Mouse (Mus musculus): ENCODE results near the gene Rtl9. TPM values are rescaled to one million over a fixed set of nuclear protein-coding genes. Genes with fewer than 3 reads are reported as not detected.

Gene Rtl9
- total and polyA plus RNA-seq, 3 experiments = not detected

GRCm38 (mm10) chrX:143064288-143064687 lies 35.1 kb upstream of the Rtl9 start:
- no peak for TF ChIP-seq GATA1 (IDR thresholded peaks at IDR 0.05; ENCODE audit: borderline replicate concordance, low read length)
- TF ChIP-seq CTCF (IDR thresholded peaks at IDR 0.05; ENCODE audit: low read depth, low read length) = no peak
- no peak for TF ChIP-seq TAL1 (conservative IDR thresholded peaks at IDR 0.05; ENCODE audit: low read depth, low read length)
- TF ChIP-seq POLR2AphosphoS5 (IDR thresholded peaks at IDR 0.05; ENCODE audit: insufficient replicate concordance, low read depth, low read length) = no peak
- no peak for TF ChIP-seq GATA2 (IDR thresholded peaks at IDR 0.05; ENCODE audit: borderline replicate concordance, low read depth, low read length)
- DNase-seq (ENCODE audit: low spot score) = no peak
- Histone ChIP-seq H3K27me3 (ENCODE audit: insufficient read depth, low read length) (peaks cover 7% of the 10 kb centered on the region; the same call in 1 of the 2 replicates), H3K36me3 (replicated peaks) (no peaks in the 10 kb centered on the region), H3K4me1 (ENCODE audit: insufficient read depth, low read depth, low read length) (no peaks in the 10 kb centered on the region), H3K4me3 (ENCODE audit: low read depth, low read length) (no peak overlapping the region), H3K9me3 (replicated peaks) (no peaks in the 10 kb centered on the region)
- ATAC-seq (ENCODE audit: extremely low read depth, insufficient number of reproducible peaks, low FRiP score, poor library complexity, severe bottlenecking) = no peak

- ATAC-seq (ENCODE audit: extremely low read depth, insufficient number of reproducible peaks, low FRiP score, poor library complexity, severe bottlenecking) (no peak), DNase-seq (ENCODE audit: low spot score) (no peak)
- Histone ChIP-seq H3K4me3 (ENCODE audit: low read depth, low read length) (no peak overlapping the region), H3K27me3 (ENCODE audit: insufficient read depth, low read length) (peaks cover 7% of the 10 kb centered on the region; the same call in 1 of the 2 replicates), H3K4me1 (ENCODE audit: insufficient read depth, low read depth, low read length) (no peaks in the 10 kb centered on the region), H3K36me3 (replicated peaks) (no peaks in the 10 kb centered on the region), H3K9me3 (replicated peaks) (no peaks in the 10 kb centered on the region)
- TF ChIP-seq POLR2AphosphoS5 (IDR thresholded peaks at IDR 0.05; ENCODE audit: insufficient replicate concordance, low read depth, low read length) (no peak), GATA2 (IDR thresholded peaks at IDR 0.05; ENCODE audit: borderline replicate concordance, low read depth, low read length) (no peak), GATA1 (IDR thresholded peaks at IDR 0.05; ENCODE audit: borderline replicate concordance, low read length) (no peak), CTCF (IDR thresholded peaks at IDR 0.05; ENCODE audit: low read depth, low read length) (no peak), TAL1 (conservative IDR thresholded peaks at IDR 0.05; ENCODE audit: low read depth, low read length) (no peak)
Measured at GRCm38 (mm10) chrX:143066320-143067114, 32.9 kb upstream of the Rtl9 start.

- Histone ChIP-seq H3K4me1 (ENCODE audit: insufficient read depth, low read depth, low read length) (no peaks in the 10 kb centered on the region), H3K4me3 (ENCODE audit: low read depth, low read length) (no peak overlapping the region), H3K9me3 (replicated peaks) (no peaks in the 10 kb centered on the region), H3K36me3 (replicated peaks) (no peaks in the 10 kb centered on the region), H3K27me3 (ENCODE audit: insufficient read depth, low read length) (peaks cover 7% of the 10 kb centered on the region; the same call in 1 of the 2 replicates)
- DNase-seq (ENCODE audit: low spot score) (no peak), ATAC-seq (ENCODE audit: extremely low read depth, insufficient number of reproducible peaks, low FRiP score, poor library complexity, severe bottlenecking) (no peak)
- TF ChIP-seq GATA2 (IDR thresholded peaks at IDR 0.05; ENCODE audit: borderline replicate concordance, low read depth, low read length) (no peak), GATA1 (IDR thresholded peaks at IDR 0.05; ENCODE audit: borderline replicate concordance, low read length) (no peak), TAL1 (conservative IDR thresholded peaks at IDR 0.05; ENCODE audit: low read depth, low read length) (no peak), POLR2AphosphoS5 (IDR thresholded peaks at IDR 0.05; ENCODE audit: insufficient replicate concordance, low read depth, low read length) (no peak), CTCF (IDR thresholded peaks at IDR 0.05; ENCODE audit: low read depth, low read length) (no peak)
Measured at GRCm38 (mm10) chrX:143067115-143067514, 32.3 kb upstream of the Rtl9 start.

GRCm38 (mm10) chrX:143067576-143067975 lies 31.8 kb upstream of the Rtl9 start:
- H3K4me1 ChIP-seq (ENCODE audit: insufficient read depth, low read depth, low read length) = no peaks in the 10 kb centered on the region
- no peak for ATAC-seq (ENCODE audit: extremely low read depth, insufficient number of reproducible peaks, low FRiP score, poor library complexity, severe bottlenecking)
- H3K4me3 ChIP-seq (ENCODE audit: low read depth, low read length) = no peak overlapping the region
- TF ChIP-seq TAL1 (conservative IDR thresholded peaks at IDR 0.05; ENCODE audit: low read depth, low read length) (no peak), POLR2AphosphoS5 (IDR thresholded peaks at IDR 0.05; ENCODE audit: insufficient replicate concordance, low read depth, low read length) (no peak)
- H3K36me3 ChIP-seq (replicated peaks) = no peaks in the 10 kb centered on the region
- H3K27me3 ChIP-seq (ENCODE audit: insufficient read depth, low read length) = peaks cover 5% of the 10 kb centered on the region; the same call in 1 of the 2 replicates
- H3K9me3 ChIP-seq (replicated peaks) = no peaks in the 10 kb centered on the region
- no peak for DNase-seq (ENCODE audit: low spot score)

- ATAC-seq (ENCODE audit: extremely low read depth, insufficient number of reproducible peaks, low FRiP score, poor library complexity, severe bottlenecking) (no peak), DNase-seq (ENCODE audit: low spot score) (no peak)
- Histone ChIP-seq H3K27me3 (ENCODE audit: insufficient read depth, low read length) (peaks cover 2% of the 10 kb centered on the region; the same call in 1 of the 2 replicates), H3K4me1 (ENCODE audit: insufficient read depth, low read depth, low read length) (no peaks in the 10 kb centered on the region), H3K4me3 (ENCODE audit: low read depth, low read length) (no peak overlapping the region), H3K9me3 (replicated peaks) (no peaks in the 10 kb centered on the region), H3K36me3 (replicated peaks) (no peaks in the 10 kb centered on the region)
- TF ChIP-seq POLR2AphosphoS5 (IDR thresholded peaks at IDR 0.05; ENCODE audit: insufficient replicate concordance, low read depth, low read length) (no peak), TAL1 (conservative IDR thresholded peaks at IDR 0.05; ENCODE audit: low read depth, low read length) (no peak), GATA2 (IDR thresholded peaks at IDR 0.05; ENCODE audit: borderline replicate concordance, low read depth, low read length) (no peak), CTCF (IDR thresholded peaks at IDR 0.05; ENCODE audit: low read depth, low read length) (no peak), GATA1 (IDR thresholded peaks at IDR 0.05; ENCODE audit: borderline replicate concordance, low read length) (no peak)
Measured at GRCm38 (mm10) chrX:143080458-143081336, 18.7 kb upstream of the Rtl9 start.

- Histone ChIP-seq H3K9me3 (replicated peaks) (no peaks in the 10 kb centered on the region), H3K4me3 (ENCODE audit: low read depth, low read length) (no peak overlapping the region), H3K36me3 (replicated peaks) (no peaks in the 10 kb centered on the region), H3K27me3 (ENCODE audit: insufficient read depth, low read length) (peaks cover 2% of the 10 kb centered on the region; the same call in 1 of the 2 replicates), H3K4me1 (ENCODE audit: insufficient read depth, low read depth, low read length) (no peaks in the 10 kb centered on the region)
- TF ChIP-seq POLR2AphosphoS5 (IDR thresholded peaks at IDR 0.05; ENCODE audit: insufficient replicate concordance, low read depth, low read length) (no peak), GATA1 (IDR thresholded peaks at IDR 0.05; ENCODE audit: borderline replicate concordance, low read length) (no peak), TAL1 (conservative IDR thresholded peaks at IDR 0.05; ENCODE audit: low read depth, low read length) (no peak), GATA2 (IDR thresholded peaks at IDR 0.05; ENCODE audit: borderline replicate concordance, low read depth, low read length) (no peak), CTCF (IDR thresholded peaks at IDR 0.05; ENCODE audit: low read depth, low read length) (no peak)
- DNase-seq (ENCODE audit: low spot score) (no peak), ATAC-seq (ENCODE audit: extremely low read depth, insufficient number of reproducible peaks, low FRiP score, poor library complexity, severe bottlenecking) (no peak)
Measured at GRCm38 (mm10) chrX:143082732-143083131, 16.7 kb upstream of the Rtl9 start.

All from G1E (cell line).